Mouse (Mus musculus): ENCODE measurements around the gene Hoxc5. TPM values are rescaled to one million over a fixed set of nuclear protein-coding genes. Genes with fewer than 3 reads are reported as not detected.
A peak's percentile ranks its signal among the peaks of the same experiment; 100 is the strongest.

Gene Hoxc5
- polyA plus RNA-seq, 1 experiment from 2014 or later: 6.3 TPM

- 2% methylated on average over 9 of the region's 9 CpGs for WGBS
- H3K9ac ChIP-seq (replicated peaks): peak overlapping the region; percentile 48; the same call in 1 of the 2 replicates
- ATAC-seq (ENCODE audit: insufficient number of reproducible peaks, insufficient read depth, low FRiP score, low TSS enrichment, low read depth): no peak
- H3K36me3 ChIP-seq: no peaks in the 10 kb centered on the region
- peaks cover 89% of the 10 kb centered on the region for H3K27me3 ChIP-seq
- peak overlapping the region; percentile 75 for H3K27ac ChIP-seq
- H3K4me1 ChIP-seq (replicated peaks): peaks cover 26% of the 10 kb centered on the region
- peak overlapping the region; percentile 51 for H3K4me2 ChIP-seq
- no peaks in the 10 kb centered on the region for H3K9me3 ChIP-seq
- H3K4me3 ChIP-seq (replicated peaks): peak overlapping the region; percentile 30
Observed at GRCm38 (mm10) chr15:102947276-102947675, 20.0 kb upstream of the Hoxc5 start.

DNA sequence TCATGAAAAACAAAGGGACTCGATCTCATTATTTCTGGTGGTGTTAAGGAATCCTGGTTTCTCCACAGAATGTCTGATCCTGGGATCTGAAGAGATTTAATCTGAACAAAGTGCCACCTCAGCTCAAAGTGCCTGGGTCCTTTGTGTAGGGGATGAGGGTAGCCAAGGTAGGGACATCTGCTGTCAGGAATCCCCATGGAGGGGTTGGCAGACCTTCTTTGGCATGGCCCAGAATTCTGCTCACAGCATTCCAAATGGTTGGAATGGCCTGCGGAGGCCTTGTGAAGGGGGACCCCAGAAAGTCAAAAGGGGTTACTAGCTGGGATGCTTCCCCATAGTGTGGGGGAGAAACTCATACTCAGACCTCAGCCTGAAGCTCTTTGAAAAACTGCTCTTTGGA lies 18.4 kb upstream of the Hoxc5 start:
- no peaks in the 10 kb centered on the region for H3K36me3 ChIP-seq
- H3K27ac ChIP-seq: peak overlapping the region; percentile 86
- 10% methylated on average over 2 of the region's 2 CpGs for WGBS
- H3K27me3 ChIP-seq: peaks cover 88% of the 10 kb centered on the region
- peak overlapping the region; percentile 30 for H3K4me3 ChIP-seq (replicated peaks)
- H3K9me3 ChIP-seq: no peaks in the 10 kb centered on the region
- 0 out of 2 replicates have a peak overlapping the region, but pooled peaks have one; percentile 27 for H3K9ac ChIP-seq (replicated peaks)
- peak overlapping the region; percentile 51 for H3K4me2 ChIP-seq
- no peak for ATAC-seq (ENCODE audit: insufficient number of reproducible peaks, insufficient read depth, low FRiP score, low TSS enrichment, low read depth)
- H3K4me1 ChIP-seq (replicated peaks): peaks cover 23% of the 10 kb centered on the region

DNA sequence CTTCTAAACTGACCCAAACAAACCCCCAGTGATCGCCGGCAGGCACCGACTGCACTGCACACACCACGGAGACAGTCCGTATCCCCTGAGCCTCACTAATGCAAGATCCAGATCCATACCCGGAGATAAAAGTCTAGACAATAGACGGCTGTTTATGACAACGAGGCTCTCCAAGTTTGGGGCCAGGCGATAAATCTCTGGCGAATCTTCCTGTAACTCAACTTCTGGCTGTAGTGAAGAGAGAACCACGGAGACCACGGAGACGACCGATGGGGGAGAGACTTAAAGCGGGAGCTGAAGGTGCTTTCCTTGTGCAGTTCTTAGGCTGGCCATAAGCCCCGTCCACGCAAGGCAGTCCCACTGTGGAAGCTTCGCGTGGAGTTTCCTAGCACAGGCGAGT lies 17.5 kb upstream of the Hoxc5 start:
- whole genome bisulfite sequencing: 2% methylated on average over 20 of the region's 20 CpGs
- Histone ChIP-seq H3K4me2 (peak overlapping the region; percentile 51), H3K27ac (peak overlapping the region; percentile 86), H3K9me3 (no peaks in the 10 kb centered on the region), H3K27me3 (peaks cover 94% of the 10 kb centered on the region), H3K4me1 (replicated peaks) (peaks cover 29% of the 10 kb centered on the region), H3K9ac (replicated peaks) (peak overlapping the region; percentile 57), H3K36me3 (no peaks in the 10 kb centered on the region), H3K4me3 (replicated peaks) (peak overlapping the region; percentile 27)
- 0 out of 2 replicates have a peak, but pooled peaks have one; percentile 16 for ATAC-seq (ENCODE audit: insufficient number of reproducible peaks, insufficient read depth, low FRiP score, low TSS enrichment, low read depth)

GRCm38 (mm10) chr15:102950877-102951276 lies 16.4 kb upstream of the Hoxc5 start:
- peak overlapping the region; percentile 51 for H3K4me2 ChIP-seq
- peak overlapping the region; percentile 79 for H3K27ac ChIP-seq
- peak overlapping the region; percentile 57 for H3K9ac ChIP-seq (replicated peaks)
- ATAC-seq (ENCODE audit: insufficient number of reproducible peaks, insufficient read depth, low FRiP score, low TSS enrichment, low read depth): no peak
- 7% methylated on average over 2 of the region's 2 CpGs for WGBS
- peaks cover 37% of the 10 kb centered on the region for H3K4me1 ChIP-seq (replicated peaks)
- H3K36me3 ChIP-seq: no peaks in the 10 kb centered on the region
- H3K9me3 ChIP-seq: no peaks in the 10 kb centered on the region
- peak overlapping the region; percentile 27 for H3K4me3 ChIP-seq (replicated peaks)
- H3K27me3 ChIP-seq: peaks cover 95% of the 10 kb centered on the region

- WGBS: under 1% methylated on average over 6 of the region's 6 CpGs
- no peak for ATAC-seq (ENCODE audit: insufficient number of reproducible peaks, insufficient read depth, low FRiP score, low TSS enrichment, low read depth)
- Histone ChIP-seq H3K27ac (peak overlapping the region; percentile 89), H3K4me3 (replicated peaks) (peak overlapping the region; percentile 55), H3K4me2 (peak overlapping the region; percentile 60), H3K27me3 (peaks cover 95% of the 10 kb centered on the region), H3K36me3 (no peaks in the 10 kb centered on the region), H3K4me1 (replicated peaks) (peaks cover 62% of the 10 kb centered on the region), H3K9me3 (no peaks in the 10 kb centered on the region), H3K9ac (replicated peaks) (peak overlapping the region; percentile 81; the same call in 1 of the 2 replicates)
Observed at GRCm38 (mm10) chr15:102953561-102953960, 13.7 kb upstream of the Hoxc5 start.

- no peaks in the 10 kb centered on the region for H3K9me3 ChIP-seq
- no peaks in the 10 kb centered on the region for H3K36me3 ChIP-seq
- H3K4me2 ChIP-seq: peak within 1 kb of the TSS; percentile 60
- H3K27ac ChIP-seq: peak within 1 kb of the TSS; percentile 89
- H3K9ac ChIP-seq (replicated peaks): peak within 1 kb of the TSS; percentile 81
- peaks cover 68% of the 10 kb centered on the region for H3K4me1 ChIP-seq (replicated peaks)
- ATAC-seq (ENCODE audit: insufficient number of reproducible peaks, insufficient read depth, low FRiP score, low TSS enrichment, low read depth): no peak
- peak within 1 kb of the TSS; percentile 55 for H3K4me3 ChIP-seq (replicated peaks)
- under 1% methylated on average over 56 of the region's 57 CpGs for WGBS
- peaks cover 87% of the 10 kb centered on the region for H3K27me3 ChIP-seq
Observed at GRCm38 (mm10) chr15:102954192-102955006, 12.8 kb upstream of the Hoxc5 start, which contains the start of gene Hoxc11. Hoxc11 (plus strand) TSS chr15:102954427.

DNA sequence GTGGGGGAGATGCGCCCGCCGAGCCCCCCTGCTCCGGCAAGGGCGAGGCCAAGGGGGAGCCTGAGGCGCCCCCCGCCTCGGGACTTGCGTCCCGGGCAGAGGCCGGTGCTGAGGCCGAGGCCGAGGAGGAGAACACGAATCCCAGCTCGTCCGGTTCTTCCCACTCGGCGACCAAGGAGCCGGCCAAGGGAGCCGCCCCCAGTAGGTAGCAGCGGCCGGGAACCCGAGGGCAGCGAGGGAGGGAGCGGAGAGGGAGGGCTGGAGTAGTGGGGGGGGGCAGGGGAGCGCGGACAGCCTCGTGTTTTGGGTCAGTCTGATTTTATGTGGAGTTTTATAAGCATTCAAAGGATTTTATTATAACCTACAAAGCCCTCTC lies 12.2 kb upstream of the Hoxc5 start:
- H3K4me3 ChIP-seq (replicated peaks): peak overlapping the region; percentile 55
- no peak for ATAC-seq (ENCODE audit: insufficient number of reproducible peaks, insufficient read depth, low FRiP score, low TSS enrichment, low read depth)
- H3K27ac ChIP-seq: peak overlapping the region; percentile 89
- WGBS: under 1% methylated on average over 28 of the region's 28 CpGs
- H3K36me3 ChIP-seq: no peaks in the 10 kb centered on the region
- no peaks in the 10 kb centered on the region for H3K9me3 ChIP-seq
- H3K9ac ChIP-seq (replicated peaks): peak overlapping the region; percentile 81
- H3K4me2 ChIP-seq: peak overlapping the region; percentile 60
- peaks cover 87% of the 10 kb centered on the region for H3K27me3 ChIP-seq
- peaks cover 71% of the 10 kb centered on the region for H3K4me1 ChIP-seq (replicated peaks)

GRCm38 (mm10) chr15:102955833-102956640 lies 11.2 kb upstream of the Hoxc5 start:
- Histone ChIP-seq H3K4me2 (peak overlapping the region; percentile 60), H3K4me3 (replicated peaks) (peak overlapping the region; percentile 55), H3K4me1 (replicated peaks) (peaks cover 71% of the 10 kb centered on the region), H3K36me3 (no peaks in the 10 kb centered on the region), H3K27me3 (peaks cover 87% of the 10 kb centered on the region), H3K9me3 (no peaks in the 10 kb centered on the region), H3K9ac (replicated peaks) (peak overlapping the region; percentile 81), H3K27ac (peak overlapping the region; percentile 89)
- no peak for ATAC-seq (ENCODE audit: insufficient number of reproducible peaks, insufficient read depth, low FRiP score, low TSS enrichment, low read depth)
- WGBS: 1% methylated on average over 40 of the region's 40 CpGs

GRCm38 (mm10) chr15:102956906-102957305 lies 10.3 kb upstream of the Hoxc5 start:
- H3K27ac ChIP-seq: peak overlapping the region; percentile 89
- 2% methylated on average over 12 of the region's 12 CpGs for WGBS

DNA sequence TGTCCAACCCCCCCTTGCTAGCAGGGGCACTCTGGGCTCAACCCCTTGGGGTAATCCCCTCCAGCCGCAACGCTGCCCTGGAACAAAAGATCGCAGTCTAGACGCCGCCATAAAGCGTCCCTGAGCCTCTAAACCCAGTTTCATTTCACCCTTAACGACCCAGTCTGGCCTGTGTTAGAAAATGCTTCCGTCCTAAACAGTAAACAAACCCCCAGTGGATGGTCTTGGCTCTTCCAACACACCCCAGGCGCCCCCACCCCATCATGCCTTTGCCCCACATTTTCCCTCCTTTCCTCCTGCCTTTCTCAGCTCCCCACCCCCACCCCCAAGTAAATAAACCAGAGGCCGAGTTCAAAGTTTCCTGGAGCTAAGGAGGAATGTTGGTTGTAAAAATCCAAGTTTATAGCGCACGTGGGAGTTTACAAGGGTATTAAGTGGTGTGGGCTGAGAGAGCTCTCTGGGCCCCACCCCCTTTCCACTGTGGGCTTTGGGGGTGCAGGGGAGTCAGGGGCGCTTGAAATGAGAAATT lies 7.5 kb upstream of the Hoxc5 start:
- ATAC-seq (ENCODE audit: insufficient number of reproducible peaks, insufficient read depth, low FRiP score, low TSS enrichment, low read depth): peak; percentile 74

More at GRCm38 (mm10) chr15:102956906-102957305, 10.3 kb upstream of the Hoxc5 start:
- peak overlapping the region; percentile 60 for H3K4me2 ChIP-seq
- peak overlapping the region; percentile 81 for H3K9ac ChIP-seq (replicated peaks)
- H3K27me3 ChIP-seq: peaks cover 87% of the 10 kb centered on the region
- peaks cover 74% of the 10 kb centered on the region for H3K4me1 ChIP-seq (replicated peaks)
- H3K4me3 ChIP-seq (replicated peaks): peak overlapping the region; percentile 55
- no peak for ATAC-seq (ENCODE audit: insufficient number of reproducible peaks, insufficient read depth, low FRiP score, low TSS enrichment, low read depth)
- no peaks in the 10 kb centered on the region for H3K9me3 ChIP-seq
- H3K36me3 ChIP-seq: no peaks in the 10 kb centered on the region

DNA sequence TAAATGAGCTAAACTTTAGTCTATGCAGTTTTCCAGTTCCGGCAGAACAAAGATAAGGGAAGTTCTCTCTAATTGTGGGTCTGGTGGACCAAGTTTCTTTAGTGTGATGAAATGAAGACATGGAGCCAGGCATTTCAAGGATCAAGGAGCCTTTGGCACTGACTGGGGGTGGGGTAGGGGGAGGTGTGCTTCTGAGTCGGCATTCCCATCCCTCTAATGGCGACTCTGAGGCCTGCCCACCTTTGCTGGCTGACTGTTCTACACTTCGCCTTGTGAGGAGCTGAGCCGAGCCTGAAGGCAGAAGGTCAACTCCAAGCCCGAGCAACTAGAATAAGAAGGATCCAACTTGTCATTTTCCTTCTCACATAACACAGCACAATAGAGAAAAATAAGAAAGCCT lies 5.5 kb upstream of the Hoxc5 start:
- Histone ChIP-seq H3K4me1 (replicated peaks) (peaks cover 59% of the 10 kb centered on the region), H3K9ac (replicated peaks) (peak overlapping the region; percentile 40), H3K27ac (peak overlapping the region; percentile 91), H3K9me3 (no peaks in the 10 kb centered on the region), H3K4me3 (replicated peaks) (peak overlapping the region; percentile 21), H3K36me3 (no peaks in the 10 kb centered on the region), H3K4me2 (peak overlapping the region; percentile 56), H3K27me3 (peaks cover 83% of the 10 kb centered on the region)
- ATAC-seq (ENCODE audit: insufficient number of reproducible peaks, insufficient read depth, low FRiP score, low TSS enrichment, low read depth): no peak
- 2% methylated on average over 6 of the region's 6 CpGs for WGBS

More for the DNA sequence above, 7.5 kb upstream of the Hoxc5 start:
- H3K4me3 ChIP-seq (replicated peaks): peak overlapping the region; percentile 26
- peak overlapping the region; percentile 48 for H3K9ac ChIP-seq (replicated peaks)
- peak overlapping the region; percentile 56 for H3K4me2 ChIP-seq
- H3K27ac ChIP-seq: peak overlapping the region; percentile 91
- under 1% methylated on average over 13 of the region's 13 CpGs for WGBS
- H3K36me3 ChIP-seq: no peaks in the 10 kb centered on the region
- peaks cover 70% of the 10 kb centered on the region for H3K4me1 ChIP-seq (replicated peaks)
- H3K27me3 ChIP-seq: peaks cover 81% of the 10 kb centered on the region
- H3K9me3 ChIP-seq: no peaks in the 10 kb centered on the region
